Mouse (Mus musculus): ENCODE measurements around the gene Arid1b.

The Arid1b gene

DNA sequence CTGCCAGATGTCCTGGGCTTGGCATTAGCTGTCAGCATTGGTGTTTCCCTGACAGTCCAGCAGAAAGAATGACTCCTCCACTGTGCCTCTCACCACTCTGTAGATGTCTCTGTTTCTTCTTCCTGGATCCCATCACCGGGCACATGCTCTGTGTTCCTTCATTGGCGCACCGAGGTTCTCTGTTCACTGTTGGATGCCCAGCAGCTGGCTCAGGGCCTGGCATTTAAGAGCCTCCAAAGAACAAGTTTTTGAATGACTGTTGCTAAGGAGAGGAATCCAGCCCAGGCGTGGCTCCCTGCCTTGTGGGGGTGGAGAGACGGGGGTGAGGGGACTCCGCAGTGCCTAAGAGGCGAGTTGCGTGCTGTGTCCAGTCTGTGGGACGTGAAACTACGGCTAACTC is 290.7 kb downstream of the Arid1b start:
- DNase-seq (ENCODE audit: low read depth) = no peak

GRCm38 (mm10) chr17:5285877-5286440 is 291.8 kb downstream of the Arid1b start:
- no peak for DNase-seq (ENCODE audit: low read depth)

DNA sequence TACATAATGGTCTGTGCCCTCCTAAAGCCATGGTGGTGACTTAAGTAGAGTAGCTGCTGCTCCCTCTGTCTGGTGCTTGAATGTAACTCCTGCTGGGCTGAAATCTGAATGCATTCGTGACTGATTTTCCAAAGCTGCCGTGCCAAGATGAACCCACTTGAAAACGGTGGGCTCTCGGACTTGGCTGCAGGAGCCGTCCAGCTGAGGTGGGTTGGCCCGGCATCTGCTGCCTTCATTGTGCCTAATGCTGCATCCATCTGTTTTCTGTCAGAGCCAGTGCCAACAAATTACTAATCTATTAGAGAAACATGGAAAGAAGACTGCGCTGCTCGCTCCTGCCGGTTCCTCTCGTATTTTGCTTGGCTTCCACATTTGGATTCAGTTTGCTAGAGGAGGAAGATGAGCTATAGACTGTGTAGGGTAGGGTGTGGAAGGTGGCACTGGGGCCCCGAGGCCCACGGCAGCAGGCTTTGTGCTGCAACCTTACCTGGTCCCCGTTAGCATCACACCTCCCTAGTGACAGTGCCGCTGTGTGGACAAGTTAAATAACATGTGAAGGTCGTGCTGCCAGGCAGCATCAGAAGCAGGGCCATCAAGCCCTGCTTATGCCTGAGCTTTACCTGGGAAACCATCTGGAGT is 292.6 kb downstream of the Arid1b start:
- no peak for DNase-seq (ENCODE audit: low read depth)

- no peak for DNase-seq (ENCODE audit: low read depth)
These were observed 293.1 kb downstream of the Arid1b start for GRCm38 (mm10) chr17:5287210-5287591.

DNA sequence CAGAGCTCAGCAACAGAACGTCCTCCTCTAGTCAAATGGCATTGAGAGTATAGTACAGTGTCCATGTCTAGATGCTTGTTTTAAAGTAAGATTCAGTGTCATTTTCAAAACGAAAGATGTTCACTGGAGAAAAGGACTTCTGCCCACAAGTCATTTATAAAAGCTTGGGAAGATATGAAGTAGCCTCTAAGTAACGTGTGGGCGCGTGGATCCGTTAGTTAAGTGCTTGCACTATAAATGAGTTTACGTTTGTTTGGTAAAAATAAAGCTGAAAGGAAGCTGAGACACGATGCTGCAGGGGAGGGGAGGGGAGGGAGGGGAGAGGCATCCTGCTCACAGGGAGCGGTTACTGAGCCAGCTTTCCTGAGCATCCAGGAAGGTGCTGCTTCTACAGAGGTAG is 293.5 kb downstream of the Arid1b start:
- DNase-seq (ENCODE audit: low read depth) = no peak

DNA sequence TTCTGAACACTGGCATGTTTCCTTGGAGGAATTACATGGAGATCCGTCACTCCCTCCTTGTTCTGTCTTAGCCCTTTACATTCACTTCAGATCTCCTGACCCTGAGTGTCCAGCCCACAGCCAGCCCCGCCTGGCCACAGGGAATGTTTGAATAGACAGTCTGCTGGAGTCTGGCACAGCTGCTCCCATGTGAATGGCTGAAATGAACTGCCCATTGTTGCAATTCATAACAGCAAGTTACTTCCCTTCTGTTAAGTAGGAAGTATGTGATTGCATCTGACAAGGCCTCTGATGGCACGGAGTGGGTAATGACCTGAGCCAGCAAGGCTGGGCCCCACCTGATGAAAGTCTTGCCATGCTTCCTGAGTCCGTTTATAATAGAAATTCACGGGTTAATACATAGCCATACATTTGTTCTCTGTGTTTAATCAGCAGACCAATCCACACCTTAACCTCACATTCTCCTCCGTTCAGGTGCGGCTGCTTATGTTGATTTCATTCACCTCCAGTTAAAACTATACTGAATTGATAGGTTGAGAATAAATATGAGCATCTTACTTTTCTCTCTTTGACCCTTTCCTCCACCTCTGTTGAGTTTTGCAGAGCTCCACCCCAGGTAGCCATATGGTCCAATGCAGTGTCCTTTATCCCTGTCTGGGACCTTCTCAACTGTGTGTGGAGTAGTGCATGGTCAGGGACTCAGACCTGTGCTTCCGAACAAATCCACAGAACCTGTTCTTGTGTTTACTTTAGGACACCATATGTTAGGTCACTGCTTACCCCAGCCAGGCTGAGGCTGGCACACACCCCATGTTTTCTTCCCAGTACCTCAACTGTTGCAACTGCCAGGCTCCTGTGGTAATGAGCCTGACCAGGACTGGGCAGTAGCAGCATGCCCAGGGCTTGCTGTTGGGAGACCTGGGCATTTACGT is 299.8 kb downstream of the Arid1b start:
- DNase-seq (ENCODE audit: low read depth) = no peak

GRCm38 (mm10) chr17:5295086-5295947 is 301.2 kb downstream of the Arid1b start:
- DNase-seq (ENCODE audit: low read depth) = no peak

DNA sequence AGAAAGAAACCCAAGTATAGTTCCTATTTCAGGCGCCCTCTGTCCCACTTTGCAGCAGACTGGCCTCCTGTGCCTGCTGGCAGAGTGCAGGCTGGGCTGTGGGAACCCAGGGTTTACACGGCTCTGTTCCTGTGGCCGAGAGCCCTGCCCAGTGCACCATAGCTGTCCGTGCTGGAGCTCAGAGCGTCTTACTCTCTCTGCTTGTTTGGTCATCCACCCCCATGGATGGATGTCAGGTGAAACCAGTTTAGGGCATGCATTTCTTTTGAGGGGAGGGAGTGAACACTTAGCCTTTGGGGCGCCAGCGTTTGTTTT is 301.8 kb downstream of the Arid1b start:
- no peak for DNase-seq (ENCODE audit: low read depth)

DNA sequence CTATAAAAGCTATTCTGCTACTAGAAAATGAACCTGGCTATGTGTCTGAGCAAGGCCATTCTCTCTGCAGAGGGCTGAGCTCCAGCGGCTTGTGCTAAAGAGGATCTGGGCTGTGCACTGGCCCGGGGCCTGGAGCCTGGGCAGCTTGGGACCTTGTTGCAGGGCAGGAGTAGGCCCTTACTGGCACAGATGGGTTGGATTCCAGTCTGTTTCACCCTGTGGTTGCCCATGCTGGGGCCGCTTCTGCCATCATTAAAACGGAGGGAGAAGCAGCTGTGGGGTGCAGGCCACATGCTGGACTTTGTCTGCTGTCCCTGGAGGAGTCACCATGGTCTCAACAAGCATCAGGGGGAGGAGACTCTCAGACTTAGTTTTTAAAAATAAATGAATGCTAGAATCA is 303.4 kb downstream of the Arid1b start:
- no peak for DNase-seq (ENCODE audit: low read depth)

GRCm38 (mm10) chr17:5297984-5298383 is 303.9 kb downstream of the Arid1b start:
- no peak for DNase-seq (ENCODE audit: low read depth)

- DNase-seq (ENCODE audit: low read depth) = no peak
These were observed 304.9 kb downstream of the Arid1b start for GRCm38 (mm10) chr17:5298891-5299559.

- DNase-seq (ENCODE audit: low read depth) = no peak
These were observed 309.0 kb downstream of the Arid1b start for GRCm38 (mm10) chr17:5302971-5303746.

- DNase-seq (ENCODE audit: low read depth) = no peak
These were observed 311.8 kb downstream of the Arid1b start for GRCm38 (mm10) chr17:5305783-5306477.

- no peak for DNase-seq (ENCODE audit: low read depth)
These were observed 315.8 kb downstream of the Arid1b start for GRCm38 (mm10) chr17:5309930-5310329.

GRCm38 (mm10) chr17:5310425-5310888 is 316.3 kb downstream of the Arid1b start:
- DNase-seq (ENCODE audit: low read depth) = no peak

DNA sequence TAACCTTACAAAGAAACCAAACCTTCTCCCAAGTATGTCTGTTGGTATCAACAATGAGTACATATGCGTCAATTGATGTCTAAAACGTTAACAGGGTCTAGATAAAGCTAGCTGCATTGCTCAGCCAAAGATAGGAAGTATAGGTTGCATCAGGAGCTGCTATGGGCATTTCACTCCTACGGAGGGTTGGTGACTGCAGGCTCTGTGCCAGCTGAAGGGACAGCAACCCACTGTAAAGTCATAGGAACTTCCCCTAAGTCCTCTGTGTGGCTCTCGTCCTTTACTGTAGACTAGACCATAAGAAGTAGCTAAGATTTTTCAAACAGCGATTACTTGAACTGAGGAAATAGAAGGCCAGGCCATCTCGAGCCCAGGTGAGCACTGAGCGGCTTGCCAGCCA is 316.9 kb downstream of the Arid1b start:
- no peak for DNase-seq (ENCODE audit: low read depth)

- DNase-seq (ENCODE audit: low read depth) = no peak
These were observed 318.2 kb downstream of the Arid1b start for GRCm38 (mm10) chr17:5312307-5312706.

- DNase-seq (ENCODE audit: low read depth) = no peak
These were observed 320.6 kb downstream of the Arid1b start for GRCm38 (mm10) chr17:5314735-5315134.

DNA sequence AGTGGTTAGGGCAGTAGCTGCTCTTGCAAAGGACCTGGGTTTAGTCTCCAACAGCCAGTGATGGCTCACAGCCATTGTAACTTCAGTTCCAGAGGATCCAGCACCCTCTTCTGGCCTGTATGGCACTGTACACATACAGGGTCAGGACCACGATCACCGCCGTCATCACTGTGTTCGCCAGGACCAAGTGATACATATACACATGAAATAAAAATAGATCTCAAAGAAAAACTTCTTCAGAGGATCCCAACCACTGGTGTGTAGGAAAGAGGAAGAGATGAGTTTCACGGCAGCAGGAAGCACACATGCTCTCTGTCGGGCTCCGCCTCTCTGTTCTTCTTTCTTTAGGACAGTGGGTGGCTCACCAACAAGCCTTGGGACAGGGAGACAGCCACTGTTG is 322.4 kb downstream of the Arid1b start:
- no peak for DNase-seq (ENCODE audit: low read depth)

- DNase-seq (ENCODE audit: low read depth) = no peak
These were observed 327.6 kb downstream of the Arid1b start for GRCm38 (mm10) chr17:5321589-5322225.
